Mouse (Mus musculus): ENCODE results near the gene Ssc5d.

GRCm38 (mm10) chr7:4906466-4906950, 19.1 kb upstream of the Ssc5d start, which contains the start of gene Gm36210:
- TF ChIP-seq CTCF (IDR thresholded peaks at IDR 0.05; ENCODE audit: low read depth) = no peak
- TF ChIP-seq EP300 (IDR thresholded peaks at IDR 0.05; ENCODE audit: low read depth) = no peak

Measured in liver, embryonic 14.5 days (tissue).